Mouse (Mus musculus): ENCODE data around the gene Pdlim1. TPM values are rescaled to one million over a fixed set of nuclear protein-coding genes. Genes with fewer than 3 reads are reported as not detected.
"Not testable (repeated sequence)": the region's sequence is repeated elsewhere in the genome, so short reads cannot be mapped to it uniquely, and the experiment has no call there.

Pdlim1 gene
- total and polyA plus RNA-seq, 2 experiments = 23.6 to 44.6 TPM

- peak; percentile 96 for DNase-seq (ENCODE audit: extremely low read depth, low read depth, low spot score)
- TF ChIP-seq CTCF (IDR thresholded peaks at IDR 0.05; ENCODE audit: low read depth, low read length) = no peak
- no peak for TF ChIP-seq POLR2A (IDR thresholded peaks at IDR 0.05; ENCODE audit: extremely low read depth, insufficient read depth, low read length)
Measured at GRCm38 (mm10) chr19:40226516-40227151, 45.0 kb downstream of the Pdlim1 start.

GRCm38 (mm10) chr19:40225761-40226110 is 45.9 kb downstream of the Pdlim1 start:
- Histone ChIP-seq H3K27me3 (ENCODE audit: control insufficient read depth, insufficient read depth, low read length) (no peaks in the 10 kb centered on the region), H3K27ac (replicated peaks; ENCODE audit: insufficient read depth, low read depth, low read length) (peak overlapping the region; percentile 75; the same call in 1 of the 2 replicates), H3K79me2 (ENCODE audit: control insufficient read depth, insufficient read depth, low read length) (no peaks in the 10 kb centered on the region), H3K4me3 (ENCODE audit: insufficient read depth, low read depth, low read length) (no peak overlapping the region), H3K9ac (ENCODE audit: low read depth, low read length) (no peak overlapping the region), H3K4me1 (ENCODE audit: control insufficient read depth, insufficient read depth, low read length) (peaks cover 24% of the 10 kb centered on the region), H3K36me3 (ENCODE audit: control insufficient read depth, insufficient read depth, low read length) (0 out of 2 replicates have a peak, but pooled peaks cover 2% of the 10 kb centered on the region)
- TF ChIP-seq CTCF (IDR thresholded peaks at IDR 0.05; ENCODE audit: low read depth, low read length) (no peak), POLR2A (IDR thresholded peaks at IDR 0.05; ENCODE audit: extremely low read depth, insufficient read depth, low read length) (no peak)
- peak; percentile 97 for DNase-seq (ENCODE audit: extremely low read depth, low read depth, low spot score)
- 10% methylated on average over 5 of the region's 5 CpGs for WGBS

More at GRCm38 (mm10) chr19:40226516-40227151, 45.0 kb downstream of the Pdlim1 start:
- Histone ChIP-seq H3K79me2 (ENCODE audit: control insufficient read depth, insufficient read depth, low read length) (no peaks in the 10 kb centered on the region), H3K4me3 (ENCODE audit: insufficient read depth, low read depth, low read length) (no peak overlapping the region; the same call in 1 of the 2 replicates), H3K36me3 (ENCODE audit: control insufficient read depth, insufficient read depth, low read length) (0 out of 2 replicates have a peak, but pooled peaks cover 2% of the 10 kb centered on the region), H3K4me1 (ENCODE audit: control insufficient read depth, insufficient read depth, low read length) (peaks cover 22% of the 10 kb centered on the region), H3K9ac (ENCODE audit: low read depth, low read length) (peak overlapping the region; percentile 10; the same call in 1 of the 2 replicates), H3K27ac (replicated peaks; ENCODE audit: insufficient read depth, low read depth, low read length) (peak overlapping the region; percentile 64), H3K27me3 (ENCODE audit: control insufficient read depth, insufficient read depth, low read length) (no peaks in the 10 kb centered on the region)
- 24% methylated on average over 12 of the region's 12 CpGs for WGBS

- H3K79me2 ChIP-seq (ENCODE audit: control insufficient read depth, insufficient read depth, low read length) = no peaks in the 10 kb centered on the region
- DNase-seq (ENCODE audit: extremely low read depth, low read depth, low spot score) = peak; percentile 81
- H3K9ac ChIP-seq (ENCODE audit: low read depth, low read length) = peak overlapping the region; percentile 20; the same call in 1 of the 2 replicates
- peak overlapping the region; percentile 32 for H3K27ac ChIP-seq (replicated peaks; ENCODE audit: insufficient read depth, low read depth, low read length)
- WGBS = 13% methylated on average over 5 of the region's 5 CpGs
- peaks cover 27% of the 10 kb centered on the region for H3K4me1 ChIP-seq (ENCODE audit: control insufficient read depth, insufficient read depth, low read length)
- H3K36me3 ChIP-seq (ENCODE audit: control insufficient read depth, insufficient read depth, low read length) = 0 out of 2 replicates have a peak, but pooled peaks cover 2% of the 10 kb centered on the region
- H3K4me3 ChIP-seq (ENCODE audit: insufficient read depth, low read depth, low read length) = no peak overlapping the region
- TF ChIP-seq CTCF (IDR thresholded peaks at IDR 0.05; ENCODE audit: low read depth, low read length) (peak; percentile 92), POLR2A (IDR thresholded peaks at IDR 0.05; ENCODE audit: extremely low read depth, insufficient read depth, low read length) (no peak)
- H3K27me3 ChIP-seq (ENCODE audit: control insufficient read depth, insufficient read depth, low read length) = no peaks in the 10 kb centered on the region
Measured at GRCm38 (mm10) chr19:40225102-40225760, 46.4 kb downstream of the Pdlim1 start.

GRCm38 (mm10) chr19:40222307-40222706 is 49.3 kb downstream of the Pdlim1 start:
- WGBS = 19% methylated on average over 9 of the region's 9 CpGs
- H3K36me3 ChIP-seq (ENCODE audit: control insufficient read depth, insufficient read depth, low read length); H3K79me2 ChIP-seq (ENCODE audit: control insufficient read depth, insufficient read depth, low read length); H3K4me3 ChIP-seq (ENCODE audit: insufficient read depth, low read depth, low read length); H3K27me3 ChIP-seq (ENCODE audit: control insufficient read depth, insufficient read depth, low read length): not testable (repeated sequence)
- peak; percentile 45 for DNase-seq (ENCODE audit: extremely low read depth, low read depth, low spot score)
- Histone ChIP-seq H3K4me1 (ENCODE audit: control insufficient read depth, insufficient read depth, low read length) (peaks cover 22% of the 10 kb centered on the region), H3K27ac (replicated peaks; ENCODE audit: insufficient read depth, low read depth, low read length) (peak overlapping the region; percentile 82), H3K9ac (ENCODE audit: low read depth, low read length) (peak overlapping the region; percentile 32)

- peak; percentile 87 for DNase-seq (ENCODE audit: extremely low read depth, low read depth, low spot score)
- WGBS = 18% methylated on average over 5 of the region's 5 CpGs
- Histone ChIP-seq H3K9ac (ENCODE audit: low read depth, low read length) (peak overlapping the region; percentile 37), H3K27me3 (ENCODE audit: control insufficient read depth, insufficient read depth, low read length) (no peaks in the 10 kb centered on the region), H3K27ac (replicated peaks; ENCODE audit: insufficient read depth, low read depth, low read length) (peak overlapping the region; percentile 84), H3K79me2 (ENCODE audit: control insufficient read depth, insufficient read depth, low read length) (no peaks in the 10 kb centered on the region), H3K4me3 (ENCODE audit: insufficient read depth, low read depth, low read length) (no peak overlapping the region), H3K4me1 (ENCODE audit: control insufficient read depth, insufficient read depth, low read length) (peaks cover 17% of the 10 kb centered on the region), H3K36me3 (ENCODE audit: control insufficient read depth, insufficient read depth, low read length) (no peaks in the 10 kb centered on the region)
- TF ChIP-seq POLR2A (IDR thresholded peaks at IDR 0.05; ENCODE audit: extremely low read depth, insufficient read depth, low read length) (no peak), CTCF (IDR thresholded peaks at IDR 0.05; ENCODE audit: low read depth, low read length) (no peak)
Measured at GRCm38 (mm10) chr19:40220878-40221277, 50.8 kb downstream of the Pdlim1 start.

GRCm38 (mm10) chr19:40202947-40203346 is 68.7 kb downstream of the Pdlim1 start:
- H3K36me3 ChIP-seq (ENCODE audit: control insufficient read depth, insufficient read depth, low read length); H3K4me1 ChIP-seq (ENCODE audit: control insufficient read depth, insufficient read depth, low read length): not testable (repeated sequence)
- 83% methylated on average over 4 of the region's 4 CpGs for WGBS

More at GRCm38 (mm10) chr19:40202947-40203346, 68.7 kb downstream of the Pdlim1 start:
- H3K27ac ChIP-seq (replicated peaks; ENCODE audit: insufficient read depth, low read depth, low read length); H3K27me3 ChIP-seq (ENCODE audit: control insufficient read depth, insufficient read depth, low read length); H3K79me2 ChIP-seq (ENCODE audit: control insufficient read depth, insufficient read depth, low read length); H3K9ac ChIP-seq (ENCODE audit: low read depth, low read length); DNase-seq (ENCODE audit: extremely low read depth, low read depth, low spot score); H3K4me3 ChIP-seq (ENCODE audit: insufficient read depth, low read depth, low read length): not testable (repeated sequence)

All from liver, adult 2 months (tissue).